Mouse (Mus musculus): ENCODE data around the gene Itch. TPM values are rescaled to one million over a fixed set of nuclear protein-coding genes. Genes with fewer than 3 reads are reported as not detected.

Gene Itch
- polyA plus RNA-seq, 1 experiment from 2014 or later, result 47.7 TPM

DNA sequence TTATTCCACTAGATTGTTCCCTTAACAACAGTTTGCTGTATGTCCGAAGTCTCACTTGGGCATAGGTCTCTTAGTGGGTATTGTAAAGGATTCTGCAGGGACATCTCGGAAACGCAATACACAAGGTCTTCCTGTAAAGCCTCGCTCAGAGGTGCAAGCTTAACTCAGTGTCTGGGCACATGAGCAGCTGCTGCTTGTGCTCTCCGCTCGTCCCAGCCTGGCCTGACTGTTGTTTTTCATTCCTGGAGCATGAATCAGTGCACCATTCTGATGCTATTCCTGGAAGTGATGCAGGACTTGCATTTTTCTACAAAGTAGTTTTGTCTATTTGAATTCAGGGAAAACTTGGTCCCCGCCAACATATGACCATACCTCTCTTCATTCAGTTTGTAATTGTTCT is 91.4 kb downstream of the Itch start:
- 90% methylated on average over 7 of the region's 7 CpGs for WGBS
- H3K4me3 ChIP-seq, result no peak overlapping the region
- no peak overlapping the region for H3K27ac ChIP-seq (replicated peaks)
- H3K4me1 ChIP-seq (replicated peaks), result no peaks in the 10 kb centered on the region
- no peak overlapping the region for H3K4me2 ChIP-seq
- H3K36me3 ChIP-seq, result peaks cover 86% of the 10 kb centered on the region
- H3K9me3 ChIP-seq, result no peaks in the 10 kb centered on the region
- no peak overlapping the region for H3K9ac ChIP-seq
- no peak for ATAC-seq (ENCODE audit: low read depth)
- no peaks in the 10 kb centered on the region for H3K27me3 ChIP-seq

DNA sequence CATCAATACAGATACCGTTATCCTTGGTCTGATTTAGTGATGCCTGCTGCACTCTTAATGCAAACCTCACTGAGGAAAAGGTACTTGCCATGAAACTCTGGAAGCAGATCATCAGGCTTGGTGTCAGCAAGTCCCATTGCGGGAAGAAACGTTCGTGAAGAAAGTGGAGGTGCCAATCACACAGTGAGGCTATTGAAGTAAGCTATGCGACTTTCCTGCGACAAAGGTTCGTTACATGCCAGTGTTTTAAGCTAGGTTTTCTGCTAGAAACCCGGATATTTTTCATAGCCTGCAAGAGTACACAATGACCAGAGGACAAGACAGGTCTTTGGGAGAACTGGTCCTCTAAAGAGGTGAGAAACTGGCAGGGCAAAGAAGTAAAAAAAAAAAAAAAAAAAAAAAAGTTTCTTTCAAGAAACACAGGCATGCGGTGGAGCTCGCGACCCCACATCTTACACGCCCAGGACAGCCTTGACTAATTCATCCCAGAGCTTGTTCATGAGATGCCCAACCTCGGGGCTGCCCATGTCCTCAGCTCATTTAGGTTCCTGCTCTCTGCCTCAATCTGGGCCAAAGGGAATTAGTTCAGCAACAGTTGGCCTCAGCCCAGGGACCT is 102.5 kb downstream of the Itch start:
- WGBS, result 5% methylated on average over 13 of the region's 13 CpGs
- H3K4me2 ChIP-seq, result peak overlapping the region; percentile 91
- ATAC-seq (ENCODE audit: low read depth), result peak; percentile 90

DNA sequence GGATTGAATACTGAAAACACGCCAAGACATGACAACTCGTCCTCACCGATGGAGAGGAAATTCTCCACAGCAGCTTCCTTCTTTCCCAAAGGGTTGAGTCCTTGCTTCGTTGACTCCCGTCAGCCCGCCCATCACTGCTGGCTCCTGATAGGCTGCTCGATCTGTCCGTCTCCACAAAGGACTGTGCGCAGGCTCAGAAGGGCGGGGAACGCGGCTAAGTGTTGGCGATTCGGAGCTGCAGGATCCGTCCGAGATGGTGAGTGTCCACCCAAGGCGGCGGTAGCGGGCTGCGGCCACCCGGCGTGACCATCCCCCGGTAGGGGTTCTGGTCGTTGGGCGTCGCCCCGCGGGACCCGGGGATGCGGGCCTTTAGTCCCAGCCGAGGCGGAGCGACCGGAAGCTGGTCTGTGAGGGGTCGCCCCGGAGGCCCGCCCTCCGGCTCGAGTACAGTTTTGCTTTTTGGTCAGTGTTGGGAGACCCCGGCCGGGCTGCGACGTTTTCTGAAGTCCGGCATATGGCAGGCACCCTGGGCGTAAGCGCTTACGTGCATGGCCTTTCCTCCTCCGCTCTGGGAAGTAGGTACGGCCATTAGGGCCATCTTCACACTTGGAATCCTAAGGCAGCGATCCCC is 103.2 kb downstream of the Itch start, which contains the start of gene Dynlrb1:
TSS of gene Dynlrb1 (plus strand) at position 172 of the 631 bp plus-strand sequence.
- Histone ChIP-seq H3K9ac (peak within 1 kb of the TSS; percentile 93), H3K36me3 (peaks cover 11% of the 10 kb centered on the region), H3K9me3 (no peaks in the 10 kb centered on the region), H3K4me1 (replicated peaks) (peaks cover 32% of the 10 kb centered on the region), H3K4me2 (peak within 1 kb of the TSS; percentile 91), H3K4me3 (peak within 1 kb of the TSS; percentile 93), H3K27ac (replicated peaks) (peak within 1 kb of the TSS; percentile 91), H3K27me3 (no peaks in the 10 kb centered on the region)
- 3% methylated on average over 50 of the region's 50 CpGs for WGBS
- ATAC-seq (ENCODE audit: low read depth), result peak; percentile 100

More for the DNA sequence above, 102.5 kb downstream of the Itch start:
- Histone ChIP-seq H3K27me3 (no peaks in the 10 kb centered on the region), H3K36me3 (peaks cover 6% of the 10 kb centered on the region), H3K4me1 (replicated peaks) (peaks cover 32% of the 10 kb centered on the region), H3K27ac (replicated peaks) (peak overlapping the region; percentile 91), H3K9me3 (no peaks in the 10 kb centered on the region), H3K9ac (peak overlapping the region; percentile 93), H3K4me3 (peak overlapping the region; percentile 93)

- no peak for ATAC-seq (ENCODE audit: low read depth)
- no peaks in the 10 kb centered on the region for H3K9me3 ChIP-seq
- peak overlapping the region; percentile 91 for H3K4me2 ChIP-seq
- H3K4me3 ChIP-seq, result peak overlapping the region; percentile 93
- WGBS, result 25% methylated on average over 4 of the region's 4 CpGs
- peak overlapping the region; percentile 93 for H3K9ac ChIP-seq
- H3K27me3 ChIP-seq, result no peaks in the 10 kb centered on the region
- no peak overlapping the region for H3K27ac ChIP-seq (replicated peaks)
- H3K4me1 ChIP-seq (replicated peaks), result peaks cover 32% of the 10 kb centered on the region
- peaks cover 11% of the 10 kb centered on the region for H3K36me3 ChIP-seq
Measured at GRCm38 (mm10) chr2:155237276-155237675, 104.0 kb downstream of the Itch start.

GRCm38 (mm10) chr2:155240915-155241314 is 107.6 kb downstream of the Itch start:
- Histone ChIP-seq H3K4me3 (no peak overlapping the region), H3K36me3 (peaks cover 47% of the 10 kb centered on the region), H3K4me1 (replicated peaks) (peaks cover 24% of the 10 kb centered on the region), H3K27ac (replicated peaks) (no peak overlapping the region), H3K9me3 (no peaks in the 10 kb centered on the region), H3K27me3 (no peaks in the 10 kb centered on the region), H3K4me2 (no peak overlapping the region), H3K9ac (no peak overlapping the region)
- ATAC-seq (ENCODE audit: low read depth), result no peak
- 85% methylated on average over 4 of the region's 4 CpGs for WGBS

DNA sequence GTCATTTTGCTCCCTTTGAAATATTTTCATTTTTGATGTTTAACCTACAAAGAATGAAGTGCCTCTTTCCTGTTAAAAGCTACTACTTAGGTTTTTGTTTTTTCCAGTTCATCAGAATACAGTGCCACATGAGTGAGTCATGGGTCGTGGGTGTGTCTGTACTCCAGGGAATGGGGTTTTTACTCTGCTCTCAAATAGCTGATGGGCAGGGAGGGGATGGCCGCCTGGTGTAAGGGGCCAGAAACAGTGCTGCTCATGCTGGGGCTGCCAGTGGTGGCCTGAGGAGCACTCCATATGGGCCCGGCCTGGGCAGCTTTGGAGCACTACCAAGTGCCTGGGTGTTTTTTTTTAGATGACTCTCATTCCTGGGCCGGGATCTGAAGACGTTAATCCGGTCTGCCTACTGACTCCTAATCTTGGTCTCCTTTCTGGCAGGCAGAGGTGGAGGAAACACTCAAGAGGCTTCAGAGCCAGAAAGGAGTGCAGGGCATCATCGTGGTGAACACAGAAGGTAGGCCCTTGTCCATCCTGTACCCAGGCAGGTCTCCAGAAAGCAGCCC is 109.1 kb downstream of the Itch start:
- Histone ChIP-seq H3K4me3 (no peak overlapping the region), H3K4me1 (replicated peaks) (peaks cover 20% of the 10 kb centered on the region), H3K27me3 (no peaks in the 10 kb centered on the region), H3K36me3 (peaks cover 62% of the 10 kb centered on the region), H3K9me3 (no peaks in the 10 kb centered on the region), H3K9ac (no peak overlapping the region), H3K27ac (replicated peaks) (no peak overlapping the region), H3K4me2 (no peak overlapping the region)
- WGBS, result 86% methylated on average over 7 of the region's 7 CpGs
- ATAC-seq (ENCODE audit: low read depth), result no peak

DNA sequence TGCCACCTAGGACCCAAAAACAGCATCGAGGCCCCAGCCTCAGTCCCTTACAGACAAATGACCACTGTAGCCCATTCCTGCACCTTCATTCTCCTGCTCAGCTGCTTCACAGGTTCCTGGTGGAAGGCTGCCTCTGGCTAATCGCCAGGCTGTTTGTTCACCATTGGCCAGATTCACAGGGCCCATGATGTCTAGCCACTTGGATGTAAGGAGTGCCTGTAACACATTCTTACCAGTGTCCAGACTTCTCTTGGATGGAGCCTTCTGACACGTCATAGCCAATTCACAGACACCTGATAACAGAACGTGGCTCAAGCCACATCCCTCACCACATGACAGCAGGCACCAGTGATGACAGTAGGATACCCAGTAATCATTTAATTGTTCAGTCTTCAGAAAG is 112.9 kb downstream of the Itch start:
- ATAC-seq (ENCODE audit: low read depth), result no peak
- Histone ChIP-seq H3K4me2 (no peak overlapping the region), H3K4me3 (no peak overlapping the region), H3K9me3 (no peaks in the 10 kb centered on the region), H3K27ac (replicated peaks) (no peak overlapping the region), H3K27me3 (no peaks in the 10 kb centered on the region), H3K9ac (no peak overlapping the region), H3K36me3 (peaks cover 91% of the 10 kb centered on the region), H3K4me1 (replicated peaks) (no peaks in the 10 kb centered on the region)
- 95% methylated on average over 4 of the region's 4 CpGs for WGBS

DNA sequence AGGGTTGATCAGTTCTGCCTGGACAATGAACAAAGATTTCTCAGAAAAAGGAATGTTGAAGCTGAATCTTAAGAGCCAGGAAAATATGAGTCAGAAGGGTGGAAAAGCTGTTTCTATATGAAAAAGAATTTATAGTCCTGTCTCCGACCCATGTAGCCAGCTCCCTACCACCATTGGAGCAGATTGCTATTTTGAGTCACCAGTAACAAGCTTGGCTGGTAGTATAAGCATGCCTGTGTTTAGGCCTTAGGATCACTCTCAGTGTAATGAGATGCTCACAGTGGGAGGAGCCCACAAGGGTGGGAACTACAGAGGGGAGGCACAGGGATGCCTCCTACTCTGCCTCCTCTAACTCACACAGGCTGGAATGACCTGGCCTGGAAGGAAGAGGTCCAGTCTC is 114.9 kb downstream of the Itch start:
- Histone ChIP-seq H3K4me2 (no peak overlapping the region), H3K9ac (no peak overlapping the region), H3K36me3 (peaks cover 88% of the 10 kb centered on the region), H3K27me3 (no peaks in the 10 kb centered on the region), H3K4me3 (no peak overlapping the region), H3K4me1 (replicated peaks) (no peaks in the 10 kb centered on the region), H3K9me3 (no peaks in the 10 kb centered on the region), H3K27ac (replicated peaks) (no peak overlapping the region)
- WGBS, result 94% methylated on average over 1 of the region's 1 CpGs
- ATAC-seq (ENCODE audit: low read depth), result no peak

DNA sequence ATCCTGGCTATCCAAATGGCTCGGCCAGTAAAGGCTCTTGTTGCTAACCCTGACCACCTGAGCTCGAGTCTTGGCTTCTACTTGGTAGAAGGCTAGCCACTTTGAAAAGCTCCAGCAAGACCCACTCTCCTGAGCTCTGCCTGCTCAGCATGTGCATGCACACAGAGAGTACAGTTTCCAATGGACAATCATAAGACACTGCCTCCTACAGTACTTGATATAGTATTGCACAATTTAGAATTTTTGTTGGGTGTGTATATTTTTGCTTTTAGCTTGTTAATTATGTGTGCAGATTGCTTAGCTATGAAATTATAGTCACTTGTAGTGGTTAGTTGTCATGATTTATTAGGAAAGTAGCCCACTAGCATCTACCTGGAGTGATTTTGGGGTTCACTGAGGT is 115.4 kb downstream of the Itch start:
- Histone ChIP-seq H3K4me1 (replicated peaks) (no peaks in the 10 kb centered on the region), H3K36me3 (peaks cover 83% of the 10 kb centered on the region), H3K9ac (no peak overlapping the region), H3K4me2 (no peak overlapping the region), H3K27ac (replicated peaks) (no peak overlapping the region), H3K27me3 (no peaks in the 10 kb centered on the region), H3K9me3 (no peaks in the 10 kb centered on the region), H3K4me3 (no peak overlapping the region)
- no peak for ATAC-seq (ENCODE audit: low read depth)
- 70% methylated on average over 2 of the region's 2 CpGs for WGBS

GRCm38 (mm10) chr2:155249588-155249987 is 116.3 kb downstream of the Itch start:
- Histone ChIP-seq H3K27me3 (no peaks in the 10 kb centered on the region), H3K4me3 (no peak overlapping the region), H3K4me1 (replicated peaks) (no peaks in the 10 kb centered on the region), H3K9me3 (no peaks in the 10 kb centered on the region), H3K4me2 (no peak overlapping the region), H3K27ac (replicated peaks) (no peak overlapping the region), H3K9ac (no peak overlapping the region), H3K36me3 (peaks cover 75% of the 10 kb centered on the region)
- ATAC-seq (ENCODE audit: low read depth), result no peak
- WGBS, result 95% methylated on average over 5 of the region's 5 CpGs

- Histone ChIP-seq H3K4me1 (replicated peaks) (no peaks in the 10 kb centered on the region), H3K27ac (replicated peaks) (no peak overlapping the region), H3K4me2 (no peak overlapping the region), H3K9me3 (no peaks in the 10 kb centered on the region), H3K36me3 (no peaks in the 10 kb centered on the region), H3K9ac (no peak overlapping the region), H3K4me3 (no peak overlapping the region), H3K27me3 (no peaks in the 10 kb centered on the region)
- WGBS, result 87% methylated on average over 6 of the region's 6 CpGs
- no peak for ATAC-seq (ENCODE audit: low read depth)
Measured at GRCm38 (mm10) chr2:155265526-155265925, 132.2 kb downstream of the Itch start.

DNA sequence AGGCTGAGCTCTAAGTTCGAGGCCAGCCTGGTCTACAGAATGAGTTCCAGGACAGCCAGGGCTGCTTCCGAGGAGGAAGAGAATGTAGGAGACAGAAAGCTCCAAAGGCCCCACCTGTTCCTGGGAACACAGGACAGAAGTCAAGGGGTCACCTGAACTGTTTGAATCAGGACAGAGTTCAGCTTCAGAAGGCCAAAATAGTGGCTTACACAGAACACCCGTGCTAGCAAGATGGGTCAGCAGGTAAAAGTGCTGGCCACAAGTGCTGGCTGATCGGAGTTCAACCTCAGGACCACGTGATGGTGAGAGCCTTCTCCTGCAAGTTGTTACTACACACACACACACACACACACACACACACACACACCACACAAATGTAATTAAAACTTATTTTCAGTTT is 133.6 kb downstream of the Itch start:
- Histone ChIP-seq H3K9ac (no peak overlapping the region), H3K4me2 (no peak overlapping the region), H3K36me3 (no peaks in the 10 kb centered on the region), H3K27ac (replicated peaks) (no peak overlapping the region), H3K4me3 (no peak overlapping the region), H3K4me1 (replicated peaks) (no peaks in the 10 kb centered on the region), H3K9me3 (no peaks in the 10 kb centered on the region), H3K27me3 (no peaks in the 10 kb centered on the region)
- WGBS, result 84% methylated on average over 5 of the region's 5 CpGs
- ATAC-seq (ENCODE audit: low read depth), result no peak

Data from neural tube, embryonic 13.5 days (tissue).